8 mouse cellular contexts compared by ENCODE assay signal in genomic region chr7:139086195-139087158, GRCm38 (mm10). TPM values are rescaled to one million over a fixed set of nuclear protein-coding genes. Genes with fewer than 3 reads are reported as not detected.
DNase-seq lines count a peak whose midpoint lies in the region; ATAC-seq and TF ChIP-seq lines count a peak whose summit lies in the region.

No protein-coding gene starts in this region.

- TF ChIP-seq CTCF in midbrain, postnatal 0 days (IDR thresholded peaks at IDR 0.05): no peak

- WGBS in heart, embryonic 10.5 days: 2% methylated on average over 61 of the region's 61 CpGs
- WGBS in forebrain, embryonic 13.5 days: under 1% methylated on average over 61 of the region's 61 CpGs
- 3% methylated on average over 61 of the region's 61 CpGs for WGBS in intestine, embryonic 16.5 days
- under 1% methylated on average over 61 of the region's 61 CpGs for WGBS in midbrain, postnatal 0 days

- H3K36me3 ChIP-seq in heart, embryonic 10.5 days: no peaks in the 10 kb centered on the region
- peaks cover 24% of the 10 kb centered on the region for H3K36me3 ChIP-seq in forebrain, embryonic 13.5 days (ENCODE audit: poor library complexity, severe bottlenecking)
- no peaks in the 10 kb centered on the region for H3K36me3 ChIP-seq in intestine, embryonic 16.5 days (ENCODE audit: control insufficient read depth, insufficient read depth, low read length)
- peaks cover 26% of the 10 kb centered on the region for H3K36me3 ChIP-seq in midbrain, postnatal 0 days (ENCODE audit: insufficient read depth, low read length)

- H3K9ac ChIP-seq in forebrain, embryonic 13.5 days: peak overlapping the region; percentile 89
- H3K9ac ChIP-seq in intestine, embryonic 16.5 days (ENCODE audit: low read depth, low read length): peak overlapping the region; percentile 74
- peak overlapping the region; percentile 94 for H3K9ac ChIP-seq in midbrain, postnatal 0 days (replicated peaks; ENCODE audit: low read length, poor library complexity, severe bottlenecking)

- H3K27me3 ChIP-seq in heart, embryonic 10.5 days (ENCODE audit: insufficient read depth, poor library complexity, severe bottlenecking): peaks cover 88% of the 10 kb centered on the region
- H3K27me3 ChIP-seq in forebrain, embryonic 13.5 days: peaks cover 11% of the 10 kb centered on the region; the same call in 1 of the 2 replicates
- H3K27me3 ChIP-seq in intestine, embryonic 16.5 days (replicated peaks; ENCODE audit: control insufficient read depth, insufficient read depth, low read length): peaks cover 23% of the 10 kb centered on the region
- H3K27me3 ChIP-seq in midbrain, postnatal 0 days (ENCODE audit: insufficient read depth, low read length): no peaks in the 10 kb centered on the region

- peaks cover 15% of the 10 kb centered on the region for H3K4me1 ChIP-seq in heart, embryonic 10.5 days
- peaks cover 48% of the 10 kb centered on the region for H3K4me1 ChIP-seq in forebrain, embryonic 13.5 days
- H3K4me1 ChIP-seq in intestine, embryonic 16.5 days (ENCODE audit: control insufficient read depth, insufficient read depth, low read length): 0 out of 2 replicates have a peak, but pooled peaks cover 2% of the 10 kb centered on the region
- H3K4me1 ChIP-seq in midbrain, postnatal 0 days (ENCODE audit: insufficient read depth, low read length): peaks cover 14% of the 10 kb centered on the region

- DNase-seq in heart, embryonic 10.5 days (ENCODE audit: low spot score): no peak
- no peak for DNase-seq in heart, adult 8-10 months (ENCODE audit: low spot score)
- DNase-seq in adrenal gland, postnatal 14 days: peak; percentile 55
- no peak for DNase-seq in midbrain, postnatal 0 days (ENCODE audit: low spot score)
- no peak for DNase-seq in layer of hippocampus, postnatal 36 days
- DNase-seq in thymus, postnatal 36 days: no peak

- peak overlapping the region; percentile 70 for H3K4me3 ChIP-seq in heart, embryonic 10.5 days
- peak overlapping the region; percentile 71 for H3K4me3 ChIP-seq in forebrain, embryonic 13.5 days
- H3K4me3 ChIP-seq in intestine, embryonic 16.5 days (ENCODE audit: low read length): peak overlapping the region; percentile 64
- peak overlapping the region; percentile 87 for H3K4me3 ChIP-seq in midbrain, postnatal 0 days (ENCODE audit: low read depth, low read length)

- peak; percentile 58 for ATAC-seq in forebrain, embryonic 13.5 days
- ATAC-seq in intestine, embryonic 16.5 days: peak; percentile 77
- ATAC-seq in midbrain, postnatal 0 days (ENCODE audit: low FRiP score): peak; percentile 50

- H3K4me2 ChIP-seq in forebrain, embryonic 13.5 days: peak overlapping the region; percentile 77
- peak overlapping the region; percentile 80 for H3K4me2 ChIP-seq in intestine, embryonic 16.5 days (ENCODE audit: low read depth, low read length)
- H3K4me2 ChIP-seq in midbrain, postnatal 0 days (ENCODE audit: low read depth, low read length, poor library complexity, severe bottlenecking): peak overlapping the region; percentile 80

- H3K27ac ChIP-seq in heart, embryonic 10.5 days: peak overlapping the region; percentile 59
- H3K27ac ChIP-seq in forebrain, embryonic 13.5 days: peak overlapping the region; percentile 61; the same call in 1 of the 2 replicates
- H3K27ac ChIP-seq in intestine, embryonic 16.5 days (ENCODE audit: low read length): no peak overlapping the region
- H3K27ac ChIP-seq in midbrain, postnatal 0 days (ENCODE audit: low read depth, low read length): peak overlapping the region; percentile 87

- H3K9me3 ChIP-seq in heart, embryonic 10.5 days: no peaks in the 10 kb centered on the region
- no peaks in the 10 kb centered on the region for H3K9me3 ChIP-seq in forebrain, embryonic 13.5 days (replicated peaks)
- H3K9me3 ChIP-seq in intestine, embryonic 16.5 days (ENCODE audit: control insufficient read depth, low read length): no peaks in the 10 kb centered on the region
- no peaks in the 10 kb centered on the region for H3K9me3 ChIP-seq in midbrain, postnatal 0 days (ENCODE audit: low read length)

RNA-seq across cellular contexts. Expression of gene Dpysl4, which starts 0.7 kb away (rescaled TPM):
- 4.7 and 9.1 TPM in 2 replicates for polyA plus RNA-seq in heart, embryonic 10.5 days (2016; fragmentation: Nextera tagmentation; extraction: Ambion mirVana)
- 1 to 10 TPM; 4.1 to 6.3 (median 4.9) TPM for total RNA-seq in heart, adult 8-10 months (2022)
- 3.4 and 4.0 TPM in 2 replicates for total RNA-seq in adrenal gland, postnatal 14 days (2021)
- polyA plus RNA-seq in forebrain, embryonic 13.5 days (2015; fragmentation: Nextera tagmentation; extraction: Ambion mirVana): 106 and 141 TPM in 2 replicates
- 10.0 and 11.6 TPM in 2 replicates for polyA plus RNA-seq in intestine, embryonic 16.5 days (2015; fragmentation: Nextera tagmentation; extraction: Ambion mirVana)
- 172 and 180 TPM in 2 replicates for total RNA-seq in midbrain, postnatal 0 days (2014; rRNA removed)
- polyA plus RNA-seq in midbrain, postnatal 0 days (2015; fragmentation: Nextera tagmentation; extraction: Ambion mirVana): 164 and 167 TPM in 2 replicates
- 10 to 100 TPM; 48.3 to 58.7 TPM for total RNA-seq in layer of hippocampus, postnatal 36 days (2021)
